Mouse (Mus musculus) liver, embryonic 14.5 days (tissue): ENCODE measurements at regions not wholly inside any gene's neighbourhood (a gene's known extent, or its start where the extent isn't known, plus 50 kb on each side); places are given as distances from the start of the nearest gene placed in this dataset.

Source experiments
- ATAC-seq: fragments of 200-750 bp; cut with Nextera tagmentation; 2 replicates; pipeline ENCODE4 v1.8.0; 2017; ENCODE audit warnings: moderate number of reproducible peaks, mild to moderate bottlenecking, moderate library complexity; ENCODE audit not compliant: insufficient read depth
- DNase-seq, 3 experiments: peaks; one replicate each; pipeline ENCODE4 v3.0.0-alpha.2; 2012 to 2013; ENCODE audit warnings: low read depth in 3 of 3, low spot score in 3 of 3
- H3K27ac ChIP-seq: fragments of 300-500 bp; sonication (generic); 2 replicates; pipeline ENCODE4 v1.5.1; 2014; ENCODE audit warnings: moderate library complexity, mild to moderate bottlenecking, control low read depth, inconsistent platforms
- H3K27me3 ChIP-seq: fragments of 300-500 bp; sonication (generic); 2 replicates; pipeline ENCODE4 v1.6.1; 2014; ENCODE audit warnings: mild to moderate bottlenecking, low read length, moderate library complexity; ENCODE audit not compliant: control insufficient read depth, insufficient read depth
- H3K36me3 ChIP-seq: fragments of 300-500 bp; sonication (generic); replicated peaks from 2 replicates; pipeline ENCODE4 v1.6.1; 2014; ENCODE audit warnings: low read depth; ENCODE audit not compliant: control insufficient read depth, insufficient read depth
- H3K4me1 ChIP-seq, 2 experiments: fragments of 200-500 bp in 1 of 2; fragments of 300-500 bp in 1 of 2; sonication (generic) in 1 of 2; replicated peaks; 2 replicates each; pipeline ENCODE4 v1.6.1; 2012 to 2014; ENCODE audit warnings: antibody characterized with exemption in 1 of 2, inconsistent platforms in 1 of 2, low read length in 1 of 2; ENCODE audit not compliant: control insufficient read depth in 2 of 2, insufficient read depth in 2 of 2
- H3K4me2 ChIP-seq: fragments of 300-500 bp; sonication (generic); 2 replicates; pipeline ENCODE4 v1.6.1; 2014; ENCODE audit warnings: low read depth, mild to moderate bottlenecking, control low read depth, moderate library complexity
- H3K4me3 ChIP-seq, 2 experiments: fragments of 200-500 bp in 1 of 2; fragments of 300-500 bp in 1 of 2; sonication (generic) in 1 of 2; 2 replicates each; pipeline ENCODE4 v1.5.1; 2012 to 2014; ENCODE audit warnings: low read depth in 2 of 2, low read length in 2 of 2, mild to moderate bottlenecking in 2 of 2, control low read depth in 1 of 2, inconsistent platforms in 1 of 2, moderate library complexity in 1 of 2; ENCODE audit not compliant: insufficient read depth in 1 of 2
- H3K9ac ChIP-seq: fragments of 300-500 bp; sonication (generic); replicated peaks from 2 replicates; pipeline ENCODE4 v1.6.1; 2014; ENCODE audit warnings: mild to moderate bottlenecking, control low read depth, moderate library complexity
- H3K9me3 ChIP-seq: fragments of 300-500 bp; sonication (generic); 2 replicates; pipeline ENCODE4 v1.6.1; 2016; ENCODE audit warnings: low read length, mixed read lengths; ENCODE audit not compliant: control insufficient read depth
- CTCF ChIP-seq: IDR thresholded peaks from 2 replicates; pipeline ENCODE4 v1.5.1; 2016; ENCODE audit warnings: antibody characterized with exemption, low read depth, control low read depth
- EP300 ChIP-seq: IDR thresholded peaks from 2 replicates; pipeline ENCODE4 v1.6.1; 2016; ENCODE audit warnings: antibody characterized with exemption, low read depth
- WGBS: fragments of 180-500 bp; shearing (Covaris S2); extraction: QIAGEN DNeasy Blood & Tissue Kit; methylation state at CpG from one replicate; pipeline ENCODE4 v1.1.7; 2014; ENCODE audit not compliant: insufficient replicate concordance; 5-methylcytosine and 5-hydroxymethylcytosine counted together

DNA sequence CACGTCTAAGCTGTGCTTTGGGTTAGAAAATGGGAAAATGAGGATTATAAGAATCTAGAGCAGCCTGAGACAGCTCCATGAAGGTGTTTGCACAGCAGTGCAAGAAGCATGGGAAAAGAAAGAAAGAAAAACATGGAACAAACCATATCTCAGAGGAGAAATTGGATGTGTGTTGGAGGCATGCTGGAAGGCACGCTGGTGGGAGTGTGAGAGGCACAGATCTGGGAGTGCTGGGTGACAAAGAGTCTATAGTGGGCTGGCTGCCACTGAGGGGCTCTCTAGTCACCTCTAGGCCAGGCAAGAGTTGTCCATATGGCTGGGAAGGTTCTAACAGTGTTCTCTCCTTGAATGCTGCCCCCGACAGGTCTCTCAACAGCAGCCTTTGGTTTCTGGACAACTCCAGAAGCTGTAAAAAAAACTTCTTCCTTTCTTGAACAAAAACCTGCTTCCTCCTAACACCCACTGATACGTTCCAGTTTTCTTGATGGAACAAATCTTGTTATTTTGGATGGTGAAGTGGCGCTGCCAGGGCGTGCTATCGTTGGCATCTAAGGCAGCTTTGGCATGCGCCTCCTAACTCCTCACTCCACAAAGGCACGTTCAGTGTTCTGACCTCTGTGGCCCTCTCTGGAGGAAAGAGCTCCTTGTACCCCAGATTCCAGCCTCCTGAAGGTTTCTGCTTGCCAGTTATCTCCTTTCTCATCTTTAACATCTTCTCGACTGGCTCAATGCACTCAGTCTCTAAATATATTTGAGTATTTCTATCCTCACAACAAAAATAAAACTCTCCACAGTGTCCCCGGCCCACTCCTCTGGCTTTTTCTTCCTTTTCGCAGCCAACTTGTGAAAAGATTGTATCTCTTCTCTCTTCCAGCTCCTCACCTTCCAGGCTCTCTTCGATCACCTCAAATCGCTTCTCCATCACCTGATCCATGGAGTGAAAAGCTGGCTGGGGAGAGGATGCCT lies 130.4 kb downstream of the Adra2a start:
- no peak for TF ChIP-seq CTCF
- no peak for TF ChIP-seq EP300
- Histone ChIP-seq H3K4me2 (no peak overlapping the region), H3K4me1 (no peaks in the 10 kb centered on the region), H3K36me3 (no peaks in the 10 kb centered on the region), H3K27ac (no peak overlapping the region), H3K4me3 (no peak overlapping the region), H3K27me3 (no peaks in the 10 kb centered on the region), H3K9me3 (no peaks in the 10 kb centered on the region), H3K9ac (no peak overlapping the region)
- WGBS: 58% methylated on average over 14 of the region's 14 CpGs
- no peak for ATAC-seq
- DNase-seq: no peak

DNA sequence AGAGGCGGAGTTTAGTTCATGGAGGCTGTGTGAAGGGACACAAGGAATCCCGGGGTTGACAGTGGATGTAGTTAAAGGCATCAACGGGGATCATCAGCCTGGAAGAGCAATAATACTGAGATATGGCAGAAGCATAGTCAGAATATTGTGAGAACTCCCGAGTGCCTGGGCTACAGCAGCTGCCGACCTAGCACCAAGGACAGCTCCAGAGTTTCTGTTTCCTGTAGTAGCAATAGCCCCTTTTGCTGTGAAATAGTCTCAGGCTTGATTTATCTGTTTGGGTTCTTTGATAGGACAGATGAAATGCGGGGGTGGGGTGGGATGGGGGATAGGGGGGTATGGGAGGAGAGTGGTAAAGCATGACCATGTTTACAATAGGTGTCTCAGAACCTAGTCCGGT lies 131.8 kb downstream of the Adra2a start:
- Histone ChIP-seq H3K9me3 (no peaks in the 10 kb centered on the region), H3K27ac (no peak overlapping the region), H3K4me3 (no peak overlapping the region), H3K9ac (no peak overlapping the region), H3K4me2 (no peak overlapping the region), H3K4me1 (no peaks in the 10 kb centered on the region), H3K36me3 (no peaks in the 10 kb centered on the region), H3K27me3 (no peaks in the 10 kb centered on the region)
- WGBS: 31% methylated on average over 7 of the region's 7 CpGs
- ATAC-seq: no peak
- TF ChIP-seq CTCF: no peak
- no peak for TF ChIP-seq EP300
- DNase-seq: no peak

DNA sequence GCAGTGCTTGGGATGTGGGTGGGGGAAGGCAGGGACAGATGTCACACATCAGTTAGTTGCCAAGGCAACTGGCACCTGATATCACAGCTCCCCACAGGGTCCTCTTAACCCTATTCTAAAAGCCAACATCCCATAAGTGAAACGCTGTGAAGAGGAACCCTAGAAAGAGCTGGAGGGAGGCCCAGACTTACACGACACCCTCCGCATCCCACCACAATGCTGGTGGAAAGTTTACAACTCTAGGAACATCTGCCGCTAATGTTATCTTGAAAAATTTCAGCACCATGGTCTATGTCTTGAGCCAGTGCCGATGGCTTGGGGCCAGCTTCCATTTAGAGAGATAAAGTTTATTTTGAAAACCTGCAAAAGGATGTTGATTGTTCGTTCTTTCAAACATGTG lies 133.5 kb downstream of the Adra2a start:
- Histone ChIP-seq H3K36me3 (no peaks in the 10 kb centered on the region), H3K9ac (no peak overlapping the region), H3K9me3 (no peaks in the 10 kb centered on the region), H3K27me3 (no peaks in the 10 kb centered on the region), H3K4me1 (no peaks in the 10 kb centered on the region), H3K4me2 (no peak overlapping the region), H3K4me3 (no peak overlapping the region), H3K27ac (no peak overlapping the region)
- no peak for TF ChIP-seq CTCF
- no peak for TF ChIP-seq EP300
- WGBS: 59% methylated on average over 6 of the region's 6 CpGs
- DNase-seq (no peak), ATAC-seq (no peak)

DNA sequence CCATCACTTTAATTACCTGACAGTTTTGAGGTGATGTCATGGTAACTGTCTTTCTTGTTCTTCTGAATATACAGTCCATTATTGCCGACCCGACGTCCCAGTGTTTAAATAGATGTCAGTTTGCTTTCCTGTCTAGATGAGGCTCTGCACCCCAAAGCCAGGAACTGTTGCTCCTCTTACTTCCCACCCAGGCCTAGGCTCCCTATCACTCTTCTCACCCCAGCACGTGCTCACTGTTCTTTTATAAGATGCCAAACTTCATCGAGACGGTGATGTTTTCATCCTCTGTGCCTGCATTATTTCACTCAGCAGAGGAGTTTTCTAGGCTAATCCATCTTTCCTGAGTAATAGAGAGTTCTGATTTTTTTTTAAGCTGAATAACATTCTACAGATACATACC lies 156.5 kb downstream of the Adra2a start:
- WGBS: 56% methylated on average over 6 of the region's 6 CpGs
- Histone ChIP-seq H3K9me3 (no peaks in the 10 kb centered on the region), H3K27ac (no peak overlapping the region), H3K4me1 (no peaks in the 10 kb centered on the region), H3K4me2 (no peak overlapping the region), H3K27me3 (no peaks in the 10 kb centered on the region), H3K36me3 (no peaks in the 10 kb centered on the region), H3K4me3 (no peak overlapping the region), H3K9ac (no peak overlapping the region)
- no peak for DNase-seq
- no peak for ATAC-seq
- TF ChIP-seq EP300 (no peak), CTCF (no peak)

DNA sequence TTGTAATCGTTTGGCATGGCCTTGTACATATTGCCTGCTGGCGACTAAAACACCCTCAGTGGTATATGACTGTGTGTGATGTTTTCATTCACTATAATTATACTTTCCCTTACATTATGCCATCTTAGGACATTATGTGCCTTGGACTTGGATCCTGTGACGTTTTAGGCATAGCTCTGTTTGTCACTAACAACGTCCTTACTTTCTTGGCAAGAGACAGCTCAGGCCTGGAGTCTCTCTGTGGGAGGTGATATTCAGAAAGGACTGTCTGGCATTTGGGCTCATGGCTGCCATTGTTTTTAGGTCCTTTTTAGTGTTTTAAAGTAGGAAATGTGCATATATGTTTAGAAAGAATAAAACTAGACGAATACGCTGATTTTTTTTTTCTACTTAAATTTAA lies 158.5 kb downstream of the Adra2a start:
- Histone ChIP-seq H3K4me3 (no peak overlapping the region), H3K9me3 (no peaks in the 10 kb centered on the region), H3K36me3 (no peaks in the 10 kb centered on the region), H3K27ac (no peak overlapping the region), H3K9ac (no peak overlapping the region), H3K4me1 (0 out of 4 replicates have a peak, but pooled peaks cover 0 to 2% of the 10 kb centered on the region in 2 experiments), H3K27me3 (no peaks in the 10 kb centered on the region), H3K4me2 (no peak overlapping the region)
- DNase-seq (no peak), ATAC-seq (no peak)
- WGBS: 65% methylated on average over 6 of the region's 6 CpGs
- no peak for TF ChIP-seq CTCF
